Mouse (Mus musculus): ENCODE measurements around the gene Cxcr2. TPM values are rescaled to one million over a fixed set of nuclear protein-coding genes. Genes with fewer than 3 reads are reported as not detected.

Cxcr2 gene
- polyA plus RNA-seq, 1 experiment, result not detected

GRCm38 (mm10) chr1:74167136-74167535, 13.3 kb downstream of the Cxcr2 start:
- no peak overlapping the region for H3K27ac ChIP-seq (ENCODE audit: insufficient read depth, low read length)
- TF ChIP-seq CTCF (IDR thresholded peaks at IDR 0.05; ENCODE audit: borderline replicate concordance, insufficient read depth, low read length) (no peak), POLR2A (IDR thresholded peaks at IDR 0.05; ENCODE audit: low read depth, low read length) (no peak)
- no peaks in the 10 kb centered on the region for H3K4me1 ChIP-seq (ENCODE audit: control insufficient read depth, insufficient read depth, low read length)
- H3K4me3 ChIP-seq (ENCODE audit: insufficient read depth, low read length), result no peak overlapping the region

- Histone ChIP-seq H3K27ac (ENCODE audit: insufficient read depth, low read length) (no peak overlapping the region), H3K4me1 (ENCODE audit: control insufficient read depth, insufficient read depth, low read length) (no peaks in the 10 kb centered on the region), H3K4me3 (ENCODE audit: insufficient read depth, low read length) (no peak overlapping the region)
- no peak for TF ChIP-seq POLR2A (IDR thresholded peaks at IDR 0.05; ENCODE audit: low read depth, low read length)
- no peak for TF ChIP-seq CTCF (IDR thresholded peaks at IDR 0.05; ENCODE audit: borderline replicate concordance, insufficient read depth, low read length)
These were observed 15.9 kb downstream of the Cxcr2 start for GRCm38 (mm10) chr1:74169721-74170120.

GRCm38 (mm10) chr1:74172722-74173121, 18.9 kb downstream of the Cxcr2 start:
- H3K27ac ChIP-seq (ENCODE audit: insufficient read depth, low read length), result no peak overlapping the region
- TF ChIP-seq CTCF (IDR thresholded peaks at IDR 0.05; ENCODE audit: borderline replicate concordance, insufficient read depth, low read length) (no peak), POLR2A (IDR thresholded peaks at IDR 0.05; ENCODE audit: low read depth, low read length) (no peak)
- no peaks in the 10 kb centered on the region for H3K4me1 ChIP-seq (ENCODE audit: control insufficient read depth, insufficient read depth, low read length)
- no peak overlapping the region for H3K4me3 ChIP-seq (ENCODE audit: insufficient read depth, low read length)

- H3K27ac ChIP-seq (ENCODE audit: insufficient read depth, low read length), result no peak overlapping the region
- no peak overlapping the region for H3K4me3 ChIP-seq (ENCODE audit: insufficient read depth, low read length)
- TF ChIP-seq POLR2A (IDR thresholded peaks at IDR 0.05; ENCODE audit: low read depth, low read length), result no peak
- TF ChIP-seq CTCF (IDR thresholded peaks at IDR 0.05; ENCODE audit: borderline replicate concordance, insufficient read depth, low read length), result no peak
- peaks cover 2% of the 10 kb centered on the region; the same call in 1 of the 2 replicates for H3K4me1 ChIP-seq (ENCODE audit: control insufficient read depth, insufficient read depth, low read length)
These were observed 21.9 kb downstream of the Cxcr2 start for GRCm38 (mm10) chr1:74175731-74176130.

GRCm38 (mm10) chr1:74178618-74179017, 24.8 kb downstream of the Cxcr2 start:
- TF ChIP-seq POLR2A (IDR thresholded peaks at IDR 0.05; ENCODE audit: low read depth, low read length) (no peak), CTCF (IDR thresholded peaks at IDR 0.05; ENCODE audit: borderline replicate concordance, insufficient read depth, low read length) (no peak)
- no peak overlapping the region for H3K4me3 ChIP-seq (ENCODE audit: insufficient read depth, low read length)
- H3K4me1 ChIP-seq (ENCODE audit: control insufficient read depth, insufficient read depth, low read length), result peaks cover 2% of the 10 kb centered on the region; the same call in 1 of the 2 replicates
- H3K27ac ChIP-seq (ENCODE audit: insufficient read depth, low read length), result no peak overlapping the region

GRCm38 (mm10) chr1:74179624-74180408, 26.0 kb downstream of the Cxcr2 start:
- Histone ChIP-seq H3K4me3 (ENCODE audit: insufficient read depth, low read length) (no peak overlapping the region), H3K4me1 (ENCODE audit: control insufficient read depth, insufficient read depth, low read length) (peaks cover 2% of the 10 kb centered on the region; the same call in 1 of the 2 replicates), H3K27ac (ENCODE audit: insufficient read depth, low read length) (no peak overlapping the region)
- TF ChIP-seq POLR2A (IDR thresholded peaks at IDR 0.05; ENCODE audit: low read depth, low read length), result no peak
- no peak for TF ChIP-seq CTCF (IDR thresholded peaks at IDR 0.05; ENCODE audit: borderline replicate concordance, insufficient read depth, low read length)

GRCm38 (mm10) chr1:74181462-74181861, 27.7 kb downstream of the Cxcr2 start:
- Histone ChIP-seq H3K4me3 (ENCODE audit: insufficient read depth, low read length) (no peak overlapping the region), H3K4me1 (ENCODE audit: control insufficient read depth, insufficient read depth, low read length) (peaks cover 2% of the 10 kb centered on the region; the same call in 1 of the 2 replicates), H3K27ac (ENCODE audit: insufficient read depth, low read length) (no peak overlapping the region)
- no peak for TF ChIP-seq POLR2A (IDR thresholded peaks at IDR 0.05; ENCODE audit: low read depth, low read length)
- no peak for TF ChIP-seq CTCF (IDR thresholded peaks at IDR 0.05; ENCODE audit: borderline replicate concordance, insufficient read depth, low read length)

- H3K4me1 ChIP-seq (ENCODE audit: control insufficient read depth, insufficient read depth, low read length), result peaks cover 2% of the 10 kb centered on the region; the same call in 1 of the 2 replicates
- no peak overlapping the region for H3K27ac ChIP-seq (ENCODE audit: insufficient read depth, low read length)
- TF ChIP-seq POLR2A (IDR thresholded peaks at IDR 0.05; ENCODE audit: low read depth, low read length) (no peak), CTCF (IDR thresholded peaks at IDR 0.05; ENCODE audit: borderline replicate concordance, insufficient read depth, low read length) (no peak)
- H3K4me3 ChIP-seq (ENCODE audit: insufficient read depth, low read length), result no peak overlapping the region
These were observed 29.2 kb downstream of the Cxcr2 start for GRCm38 (mm10) chr1:74183006-74183405.

GRCm38 (mm10) chr1:74190471-74190870, 36.7 kb downstream of the Cxcr2 start:
- TF ChIP-seq CTCF (IDR thresholded peaks at IDR 0.05; ENCODE audit: borderline replicate concordance, insufficient read depth, low read length) (no peak), POLR2A (IDR thresholded peaks at IDR 0.05; ENCODE audit: low read depth, low read length) (no peak)
- Histone ChIP-seq H3K4me3 (ENCODE audit: insufficient read depth, low read length) (no peak overlapping the region), H3K4me1 (ENCODE audit: control insufficient read depth, insufficient read depth, low read length) (no peaks in the 10 kb centered on the region), H3K27ac (ENCODE audit: insufficient read depth, low read length) (no peak overlapping the region)

- Histone ChIP-seq H3K4me3 (ENCODE audit: insufficient read depth, low read length) (no peak overlapping the region), H3K4me1 (ENCODE audit: control insufficient read depth, insufficient read depth, low read length) (no peaks in the 10 kb centered on the region), H3K27ac (ENCODE audit: insufficient read depth, low read length) (no peak overlapping the region)
- TF ChIP-seq POLR2A (IDR thresholded peaks at IDR 0.05; ENCODE audit: low read depth, low read length) (no peak), CTCF (IDR thresholded peaks at IDR 0.05; ENCODE audit: borderline replicate concordance, insufficient read depth, low read length) (no peak)
These were observed 38.9 kb downstream of the Cxcr2 start for GRCm38 (mm10) chr1:74192711-74193110.
